8 mouse cellular contexts compared by ENCODE assay signal in genomic region chr7:107594325-107594856, GRCm38 (mm10). TPM values are rescaled to one million over a fixed set of nuclear protein-coding genes. Genes with fewer than 3 reads are reported as not detected.
DNase-seq lines count a peak whose midpoint lies in the region; ATAC-seq and TF ChIP-seq lines count a peak whose summit lies in the region.

No protein-coding gene starts in this region.

- H3K4me1 ChIP-seq in ES-Bruce4 (ENCODE audit: control insufficient read depth, insufficient read depth, low read length): no peaks in the 10 kb centered on the region
- peaks cover 15% of the 10 kb centered on the region for H3K4me1 ChIP-seq in forebrain, embryonic 13.5 days
- peaks cover 10% of the 10 kb centered on the region; the same call in 1 of the 2 replicates for H3K4me1 ChIP-seq in liver, postnatal 0 days (ENCODE audit: insufficient read depth)
- H3K4me1 ChIP-seq in neural tube, embryonic 15.5 days: peaks cover 14% of the 10 kb centered on the region
- peaks cover 8% of the 10 kb centered on the region for H3K4me1 ChIP-seq in thymus, adult 2 months (replicated peaks; ENCODE audit: control insufficient read depth, insufficient read depth, low read length)

- peak; percentile 78 for ATAC-seq in forebrain, embryonic 13.5 days
- ATAC-seq in liver, postnatal 0 days: peak; percentile 54
- peak; percentile 89 for ATAC-seq in neural tube, embryonic 15.5 days (ENCODE audit: low FRiP score)

- H3K4me3 ChIP-seq in ES-Bruce4 (ENCODE audit: low read depth, low read length): peak overlapping the region; percentile 66
- peak overlapping the region; percentile 57 for H3K4me3 ChIP-seq in forebrain, embryonic 13.5 days
- H3K4me3 ChIP-seq in liver, postnatal 0 days (ENCODE audit: low read depth, low read length): peak overlapping the region; percentile 53
- H3K4me3 ChIP-seq in neural tube, embryonic 15.5 days (replicated peaks): peak overlapping the region; percentile 62
- peak overlapping the region; percentile 48 for H3K4me3 ChIP-seq in thymus, adult 2 months (ENCODE audit: control insufficient read depth, insufficient read depth, low read length)

- H3K27ac ChIP-seq in ES-Bruce4 (ENCODE audit: insufficient read depth, low read length): peak overlapping the region; percentile 87
- no peak overlapping the region for H3K27ac ChIP-seq in forebrain, embryonic 13.5 days
- H3K27ac ChIP-seq in liver, postnatal 0 days (ENCODE audit: low read depth): peak overlapping the region; percentile 73
- no peak overlapping the region for H3K27ac ChIP-seq in neural tube, embryonic 15.5 days (replicated peaks)
- H3K27ac ChIP-seq in thymus, adult 2 months (ENCODE audit: control insufficient read depth, insufficient read depth, low read length): peak overlapping the region; percentile 56; the same call in 1 of the 2 replicates

- under 1% methylated on average over 16 of the region's 16 CpGs for WGBS in forebrain, embryonic 13.5 days
- under 1% methylated on average over 16 of the region's 16 CpGs for WGBS in liver, postnatal 0 days (ENCODE audit: insufficient replicate concordance)
- WGBS in neural tube, embryonic 15.5 days: 2% methylated on average over 16 of the region's 16 CpGs
- 2% methylated on average over 16 of the region's 16 CpGs for WGBS in thymus, adult 2 months

- no peaks in the 10 kb centered on the region for H3K9me3 ChIP-seq in ES-Bruce4 (replicated peaks; ENCODE audit: control insufficient read depth, insufficient read depth, low read length, poor library complexity, severe bottlenecking)
- H3K9me3 ChIP-seq in forebrain, embryonic 13.5 days (replicated peaks): no peaks in the 10 kb centered on the region
- no peaks in the 10 kb centered on the region for H3K9me3 ChIP-seq in liver, postnatal 0 days (ENCODE audit: low read length)
- H3K9me3 ChIP-seq in neural tube, embryonic 15.5 days (replicated peaks): no peaks in the 10 kb centered on the region

- peak; percentile 29 for DNase-seq in c-Kit-positive CD71-positive TER-119-positive erythroid progenitor cells, embryonic 14.5 days (ENCODE audit: low spot score)
- peak; percentile 65 to 71 for DNase-seq in heart, postnatal 10 days
- DNase-seq in kidney, postnatal 4 days: peak; percentile 66 to 79
- DNase-seq in liver, postnatal 0 days: peak; percentile 54
- peak; percentile 34 for DNase-seq in thymus, adult 2 months

- no peaks in the 10 kb centered on the region for H3K36me3 ChIP-seq in ES-Bruce4 (ENCODE audit: control insufficient read depth, insufficient read depth, low read length, poor library complexity, severe bottlenecking)
- H3K36me3 ChIP-seq in forebrain, embryonic 13.5 days (ENCODE audit: poor library complexity, severe bottlenecking): no peaks in the 10 kb centered on the region
- H3K36me3 ChIP-seq in liver, postnatal 0 days (replicated peaks; ENCODE audit: insufficient read depth, low read length): no peaks in the 10 kb centered on the region
- no peaks in the 10 kb centered on the region for H3K36me3 ChIP-seq in neural tube, embryonic 15.5 days
- H3K36me3 ChIP-seq in thymus, adult 2 months (ENCODE audit: control insufficient read depth, insufficient read depth, low read length): no peaks in the 10 kb centered on the region

- intact Hi-C loops in heart, postnatal 10 days (cut with DNase I): loop anchor here (5.0 kb wide), 1 partner anchor 113 kb away; no protein-coding TSS in a partner anchor

- peak overlapping the region; percentile 15 for H3K9ac ChIP-seq in ES-Bruce4 (ENCODE audit: low read depth, poor library complexity, severe bottlenecking)
- peak overlapping the region; percentile 62 for H3K9ac ChIP-seq in forebrain, embryonic 13.5 days
- H3K9ac ChIP-seq in liver, postnatal 0 days (replicated peaks): peak overlapping the region; percentile 57; the same call in 1 of the 2 replicates
- peak overlapping the region; percentile 54 for H3K9ac ChIP-seq in neural tube, embryonic 15.5 days (replicated peaks)

- 0 out of 2 replicates have a peak, but pooled peaks have one; percentile 53 for TF ChIP-seq EP300 in ES-Bruce4 (IDR thresholded peaks at IDR 0.05; ENCODE audit: insufficient read depth, low read depth, low read length)
- TF ChIP-seq EP300 in liver, postnatal 0 days (IDR thresholded peaks at IDR 0.05; ENCODE audit: low read depth): no peak

- TF ChIP-seq POLR2A in ES-Bruce4 (IDR thresholded peaks at IDR 0.05; ENCODE audit: insufficient read depth, low read length): no peak
- no peak for TF ChIP-seq POLR2A in thymus, adult 2 months (IDR thresholded peaks at IDR 0.05; ENCODE audit: control insufficient read depth, extremely low read depth, insufficient read depth, low read length, poor library complexity)

- peak overlapping the region; percentile 94 for H3K4me2 ChIP-seq in forebrain, embryonic 13.5 days
- H3K4me2 ChIP-seq in liver, postnatal 0 days (ENCODE audit: low read depth, low read length): peak overlapping the region; percentile 69
- peak overlapping the region; percentile 100 for H3K4me2 ChIP-seq in neural tube, embryonic 15.5 days

- TF ChIP-seq CTCF in ES-Bruce4 (IDR thresholded peaks at IDR 0.05; ENCODE audit: low read depth, low read length): peak; percentile 25
- peak; percentile 69 for TF ChIP-seq CTCF in liver, postnatal 0 days (IDR thresholded peaks at IDR 0.05; ENCODE audit: low read depth)
- no peak for TF ChIP-seq CTCF in thymus, adult 2 months (IDR thresholded peaks at IDR 0.05; ENCODE audit: borderline replicate concordance, control insufficient read depth, extremely low read depth, insufficient read depth, low read length, poor library complexity)

- H3K27me3 ChIP-seq in ES-Bruce4 (ENCODE audit: control insufficient read depth, insufficient read depth, low read length, poor library complexity, severe bottlenecking): no peaks in the 10 kb centered on the region
- H3K27me3 ChIP-seq in forebrain, embryonic 13.5 days: peaks cover 7% of the 10 kb centered on the region; the same call in 1 of the 2 replicates
- no peaks in the 10 kb centered on the region for H3K27me3 ChIP-seq in liver, postnatal 0 days (ENCODE audit: insufficient read depth, low read length)
- peaks cover 5% of the 10 kb centered on the region; the same call in 1 of the 2 replicates for H3K27me3 ChIP-seq in neural tube, embryonic 15.5 days (replicated peaks)
- H3K27me3 ChIP-seq in thymus, adult 2 months (ENCODE audit: control insufficient read depth, insufficient read depth, low read length): 0 out of 2 replicates have a peak, but pooled peaks cover 3% of the 10 kb centered on the region

RNA-seq across cellular contexts. Expression of gene Ppfibp2, which starts 0.6 kb away (rescaled TPM):
- polyA plus RNA-seq in ES-Bruce4 (2011; ENCODE audit: insufficient read depth, insufficient read length, low read depth, missing spikeins): 11.7 and 12.4 TPM in 2 replicates
- 1.1 and 1.3 TPM in 2 replicates for polyA plus RNA-seq in forebrain, embryonic 13.5 days (2015; fragmentation: Nextera tagmentation; extraction: Ambion mirVana)
- 10 to 100 TPM; 13.0 to 17.5 TPM for total RNA-seq in heart, postnatal 10 days (2021)
- polyA plus RNA-seq in liver, postnatal 0 days (2015; fragmentation: Nextera tagmentation; extraction: Ambion mirVana): 7.7 and 8.3 TPM in 2 replicates
- polyA plus RNA-seq in neural tube, embryonic 15.5 days (2015; fragmentation: Nextera tagmentation; extraction: Ambion mirVana): 2.5 and 3.6 TPM in 2 replicates
- 3.9 and 5.6 TPM in 2 replicates for polyA plus RNA-seq in thymus, adult 2 months (2012; rRNA removed)

RNA-seq across cellular contexts. Expression of gene Olfml1, which starts 27.1 kb away (rescaled TPM):
- polyA plus RNA-seq in ES-Bruce4 (2011; ENCODE audit: insufficient read depth, insufficient read length, low read depth, missing spikeins): 1.5 and 3.0 TPM in 2 replicates
- 1.8 and 1.9 TPM in 2 replicates for polyA plus RNA-seq in forebrain, embryonic 13.5 days (2015; fragmentation: Nextera tagmentation; extraction: Ambion mirVana)
- total RNA-seq in heart, postnatal 10 days (2021): 1 to 10 TPM; 8.0 to 9.5 TPM
- polyA plus RNA-seq in liver, postnatal 0 days (2015; fragmentation: Nextera tagmentation; extraction: Ambion mirVana): 1.5 and 1.6 TPM in 2 replicates
- 3.1 and 6.5 TPM in 2 replicates for polyA plus RNA-seq in neural tube, embryonic 15.5 days (2015; fragmentation: Nextera tagmentation; extraction: Ambion mirVana)
- 2.7 and 4.2 TPM in 2 replicates for polyA plus RNA-seq in thymus, adult 2 months (2012; rRNA removed)

RNA-seq across cellular contexts. Expression of gene 5330417H12Rik, which starts 30.6 kb away (rescaled TPM):
- polyA plus RNA-seq in ES-Bruce4 (2011; ENCODE audit: insufficient read depth, insufficient read length, low read depth, missing spikeins): not detected in 2 replicates
- polyA plus RNA-seq in forebrain, embryonic 13.5 days (2015; fragmentation: Nextera tagmentation; extraction: Ambion mirVana): not detected in 2 replicates
- total RNA-seq in heart, postnatal 10 days (2021): not detected
- polyA plus RNA-seq in liver, postnatal 0 days (2015; fragmentation: Nextera tagmentation; extraction: Ambion mirVana): 0.08 TPM in 1 of 2 replicates, not detected in the other
- not detected in 2 replicates for polyA plus RNA-seq in neural tube, embryonic 15.5 days (2015; fragmentation: Nextera tagmentation; extraction: Ambion mirVana)
- not detected in 2 replicates for polyA plus RNA-seq in thymus, adult 2 months (2012; rRNA removed)

Comparison
In these comparisons a context has a peak if more than half of its experiments do, and no peak if none do; other contexts are left out.
1. H3K27ac ChIP-seq: peak in ES-Bruce4 (single experiment), liver, postnatal 0 days (single experiment) and thymus, adult 2 months (single experiment); none in forebrain, embryonic 13.5 days (single experiment) and neural tube, embryonic 15.5 days (single experiment).
2. Peak in every context shown above with its lines, with median percentiles within 50 percentile points of each other: H3K4me3 ChIP-seq, H3K9ac ChIP-seq, DNase-seq, ATAC-seq and H3K4me2 ChIP-seq.